Mouse (Mus musculus) ES-Bruce4 (cell line): ENCODE measurements at regions not wholly inside any gene's neighbourhood (a gene's known extent, or its start where the extent isn't known, plus 50 kb on each side); places are given as distances from the start of the nearest gene placed in this dataset.

ENCODE experiments used
- CTCF ChIP-seq: IDR thresholded peaks from one replicate; pipeline ENCODE4 v1.8.1; 2011; ENCODE audit warnings: low read depth, low read length
- EP300 ChIP-seq: IDR thresholded peaks from 2 replicates; pipeline ENCODE4 v1.6.1; 2011; ENCODE audit warnings: low read depth, low read length; ENCODE audit not compliant: insufficient read depth
- POLR2A ChIP-seq: IDR thresholded peaks from one replicate; pipeline ENCODE4 v1.8.1; 2011; ENCODE audit warnings: low read length; ENCODE audit not compliant: insufficient read depth

DNA sequence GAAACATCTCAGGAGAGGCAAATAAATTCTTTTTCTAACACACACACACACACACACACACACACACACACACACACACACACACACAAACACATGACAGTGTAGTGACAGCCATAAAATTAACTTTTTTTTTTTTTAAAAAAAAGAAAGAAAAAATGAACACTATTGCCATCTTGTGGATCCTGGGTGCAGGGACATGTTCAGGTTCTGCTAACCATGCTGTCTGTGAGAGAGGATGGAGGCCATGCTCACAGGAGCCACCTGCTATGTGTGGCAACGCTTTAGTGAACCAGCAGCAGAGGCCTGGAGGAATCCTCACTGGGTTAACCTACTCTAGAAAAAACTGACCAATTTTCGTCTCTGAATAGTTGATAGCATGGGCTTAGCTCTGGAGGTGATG is 96.5 kb upstream of the Nox3 start:
- no peak for TF ChIP-seq CTCF
- no peak for TF ChIP-seq EP300
- no peak for TF ChIP-seq POLR2A
